Mouse (Mus musculus): ENCODE results near the gene Wipf3. TPM values are rescaled to one million over a fixed set of nuclear protein-coding genes. Genes with fewer than 3 reads are reported as not detected.

Gene Wipf3
- polyA plus RNA-seq (2014; fragmentation: Nextera tagmentation; extraction: Ambion mirVana): 4.8 and 5.0 TPM in 2 replicates

GRCm38 (mm10) chr6:54429447-54430194 lies at the start of gene Wipf3:
Gene Wipf3, plus strand, starts transcription at chr6:54429603.
- no peaks in the 10 kb centered on the region; the same call in 1 of the 2 replicates for H3K9me3 ChIP-seq (ENCODE audit: control insufficient read depth, low read length)
- peak; percentile 84 for DNase-seq
- ATAC-seq (ENCODE audit: low FRiP score, low TSS enrichment): peak; percentile 83
- H3K27me3 ChIP-seq (ENCODE audit: control insufficient read depth, insufficient read depth, low read length): 0 out of 2 replicates have a peak, but pooled peaks cover 7% of the 10 kb centered on the region
- H3K36me3 ChIP-seq (ENCODE audit: control insufficient read depth, insufficient read depth, low read length): no peaks in the 10 kb centered on the region
- H3K4me2 ChIP-seq (ENCODE audit: low read length): peak within 1 kb of the TSS; percentile 92
- under 1% methylated on average over 69 of the region's 71 CpGs for WGBS
- H3K4me3 ChIP-seq (replicated peaks; ENCODE audit: low read depth, low read length): peak within 1 kb of the TSS; percentile 65
- H3K27ac ChIP-seq (replicated peaks; ENCODE audit: low read depth, low read length): peak within 1 kb of the TSS; percentile 55
- H3K4me1 ChIP-seq (ENCODE audit: control insufficient read depth, insufficient read depth, low read length): peaks cover 15% of the 10 kb centered on the region; the same call in 1 of the 2 replicates
- H3K9ac ChIP-seq (replicated peaks; ENCODE audit: low read length): peak within 1 kb of the TSS; percentile 74

- Histone ChIP-seq H3K9ac (replicated peaks; ENCODE audit: low read length) (no peak overlapping the region), H3K9me3 (ENCODE audit: control insufficient read depth, low read length) (no peaks in the 10 kb centered on the region), H3K4me2 (ENCODE audit: low read length) (no peak overlapping the region), H3K27me3 (ENCODE audit: control insufficient read depth, insufficient read depth, low read length) (no peaks in the 10 kb centered on the region), H3K4me3 (replicated peaks; ENCODE audit: low read depth, low read length) (no peak overlapping the region), H3K27ac (replicated peaks; ENCODE audit: low read depth, low read length) (no peak overlapping the region), H3K4me1 (ENCODE audit: control insufficient read depth, insufficient read depth, low read length) (peaks cover 7% of the 10 kb centered on the region), H3K36me3 (ENCODE audit: control insufficient read depth, insufficient read depth, low read length) (no peaks in the 10 kb centered on the region)
- ATAC-seq (ENCODE audit: low FRiP score, low TSS enrichment) (no peak), DNase-seq (no peak)
- WGBS: 77% methylated on average over 8 of the region's 8 CpGs
Measured at GRCm38 (mm10) chr6:54382636-54383035, 46.8 kb upstream of the Wipf3 start.

- DNase-seq (peak; percentile 22), ATAC-seq (ENCODE audit: low FRiP score, low TSS enrichment) (no peak)
- Histone ChIP-seq H3K4me1 (ENCODE audit: control insufficient read depth, insufficient read depth, low read length) (peaks cover 7% of the 10 kb centered on the region), H3K4me3 (replicated peaks; ENCODE audit: low read depth, low read length) (no peak overlapping the region), H3K4me2 (ENCODE audit: low read length) (0 out of 2 replicates have a peak overlapping the region, but pooled peaks have one; percentile 1), H3K9ac (replicated peaks; ENCODE audit: low read length) (no peak overlapping the region), H3K27me3 (ENCODE audit: control insufficient read depth, insufficient read depth, low read length) (no peaks in the 10 kb centered on the region), H3K9me3 (ENCODE audit: control insufficient read depth, low read length) (no peaks in the 10 kb centered on the region), H3K36me3 (ENCODE audit: control insufficient read depth, insufficient read depth, low read length) (no peaks in the 10 kb centered on the region), H3K27ac (replicated peaks; ENCODE audit: low read depth, low read length) (no peak overlapping the region)
- WGBS: 41% methylated on average over 12 of the region's 12 CpGs
Measured at GRCm38 (mm10) chr6:54383893-54384524, 45.4 kb upstream of the Wipf3 start.

- Histone ChIP-seq H3K9me3 (ENCODE audit: control insufficient read depth, low read length) (no peaks in the 10 kb centered on the region), H3K27me3 (ENCODE audit: control insufficient read depth, insufficient read depth, low read length) (no peaks in the 10 kb centered on the region), H3K9ac (replicated peaks; ENCODE audit: low read length) (no peak overlapping the region), H3K4me2 (ENCODE audit: low read length) (no peak overlapping the region), H3K36me3 (ENCODE audit: control insufficient read depth, insufficient read depth, low read length) (no peaks in the 10 kb centered on the region), H3K4me1 (ENCODE audit: control insufficient read depth, insufficient read depth, low read length) (peaks cover 7% of the 10 kb centered on the region), H3K4me3 (replicated peaks; ENCODE audit: low read depth, low read length) (no peak overlapping the region), H3K27ac (replicated peaks; ENCODE audit: low read depth, low read length) (no peak overlapping the region)
- DNase-seq (no peak), ATAC-seq (ENCODE audit: low FRiP score, low TSS enrichment) (no peak)
- WGBS: 97% methylated on average over 1 of the region's 1 CpGs
Measured at GRCm38 (mm10) chr6:54384777-54385176, 44.6 kb upstream of the Wipf3 start.

- DNase-seq (no peak), ATAC-seq (ENCODE audit: low FRiP score, low TSS enrichment) (no peak)
- H3K4me2 ChIP-seq (ENCODE audit: low read length): no peak overlapping the region
- H3K27ac ChIP-seq (replicated peaks; ENCODE audit: low read depth, low read length): 0 out of 2 replicates have a peak overlapping the region, but pooled peaks have one; percentile 41
- no peaks in the 10 kb centered on the region for H3K36me3 ChIP-seq (ENCODE audit: control insufficient read depth, insufficient read depth, low read length)
- H3K4me3 ChIP-seq (replicated peaks; ENCODE audit: low read depth, low read length): no peak overlapping the region
- H3K9ac ChIP-seq (replicated peaks; ENCODE audit: low read length): no peak overlapping the region
- WGBS: 76% methylated on average over 4 of the region's 4 CpGs
- H3K9me3 ChIP-seq (ENCODE audit: control insufficient read depth, low read length): no peaks in the 10 kb centered on the region
- H3K4me1 ChIP-seq (ENCODE audit: control insufficient read depth, insufficient read depth, low read length): peaks cover 7% of the 10 kb centered on the region
- H3K27me3 ChIP-seq (ENCODE audit: control insufficient read depth, insufficient read depth, low read length): no peaks in the 10 kb centered on the region
Measured at GRCm38 (mm10) chr6:54386429-54386828, 43.0 kb upstream of the Wipf3 start.

- Histone ChIP-seq H3K9me3 (ENCODE audit: control insufficient read depth, low read length) (no peaks in the 10 kb centered on the region), H3K27me3 (ENCODE audit: control insufficient read depth, insufficient read depth, low read length) (no peaks in the 10 kb centered on the region), H3K4me2 (ENCODE audit: low read length) (no peak overlapping the region), H3K4me1 (ENCODE audit: control insufficient read depth, insufficient read depth, low read length) (peaks cover 7% of the 10 kb centered on the region), H3K4me3 (replicated peaks; ENCODE audit: low read depth, low read length) (no peak overlapping the region), H3K9ac (replicated peaks; ENCODE audit: low read length) (no peak overlapping the region), H3K36me3 (ENCODE audit: control insufficient read depth, insufficient read depth, low read length) (no peaks in the 10 kb centered on the region), H3K27ac (replicated peaks; ENCODE audit: low read depth, low read length) (no peak overlapping the region)
- DNase-seq (no peak), ATAC-seq (ENCODE audit: low FRiP score, low TSS enrichment) (no peak)
- WGBS: 85% methylated on average over 3 of the region's 3 CpGs
Measured at GRCm38 (mm10) chr6:54387044-54387443, 42.4 kb upstream of the Wipf3 start.

- Histone ChIP-seq H3K36me3 (ENCODE audit: control insufficient read depth, insufficient read depth, low read length) (no peaks in the 10 kb centered on the region), H3K4me1 (ENCODE audit: control insufficient read depth, insufficient read depth, low read length) (peaks cover 7% of the 10 kb centered on the region), H3K4me3 (replicated peaks; ENCODE audit: low read depth, low read length) (no peak overlapping the region), H3K27me3 (ENCODE audit: control insufficient read depth, insufficient read depth, low read length) (no peaks in the 10 kb centered on the region), H3K9me3 (ENCODE audit: control insufficient read depth, low read length) (no peaks in the 10 kb centered on the region), H3K4me2 (ENCODE audit: low read length) (no peak overlapping the region), H3K9ac (replicated peaks; ENCODE audit: low read length) (no peak overlapping the region), H3K27ac (replicated peaks; ENCODE audit: low read depth, low read length) (no peak overlapping the region)
- WGBS: 74% methylated on average over 5 of the region's 5 CpGs
- DNase-seq (no peak), ATAC-seq (ENCODE audit: low FRiP score, low TSS enrichment) (no peak)
Measured at GRCm38 (mm10) chr6:54387751-54388150, 41.7 kb upstream of the Wipf3 start.

GRCm38 (mm10) chr6:54388690-54389275 lies 40.6 kb upstream of the Wipf3 start:
- no peak overlapping the region for H3K4me2 ChIP-seq (ENCODE audit: low read length)
- no peak overlapping the region for H3K9ac ChIP-seq (replicated peaks; ENCODE audit: low read length)
- DNase-seq: no peak
- H3K4me1 ChIP-seq (ENCODE audit: control insufficient read depth, insufficient read depth, low read length): peaks cover 6% of the 10 kb centered on the region
- no peak overlapping the region for H3K4me3 ChIP-seq (replicated peaks; ENCODE audit: low read depth, low read length)
- no peak overlapping the region for H3K27ac ChIP-seq (replicated peaks; ENCODE audit: low read depth, low read length)
- WGBS: 82% methylated on average over 7 of the region's 7 CpGs
- no peak for ATAC-seq (ENCODE audit: low FRiP score, low TSS enrichment)
- no peaks in the 10 kb centered on the region for H3K36me3 ChIP-seq (ENCODE audit: control insufficient read depth, insufficient read depth, low read length)
- H3K9me3 ChIP-seq (ENCODE audit: control insufficient read depth, low read length): no peaks in the 10 kb centered on the region
- H3K27me3 ChIP-seq (ENCODE audit: control insufficient read depth, insufficient read depth, low read length): no peaks in the 10 kb centered on the region

Data from midbrain, embryonic 14.5 days (tissue).